Mouse (Mus musculus) kidney, adult 8-10 months (tissue): ENCODE results near the gene Tns1.

Experiments
- DNase-seq, 2 experiments: peaks; one replicate each; pipeline ENCODE4 v3.0.0; 2022

Gene Tns1

DNA sequence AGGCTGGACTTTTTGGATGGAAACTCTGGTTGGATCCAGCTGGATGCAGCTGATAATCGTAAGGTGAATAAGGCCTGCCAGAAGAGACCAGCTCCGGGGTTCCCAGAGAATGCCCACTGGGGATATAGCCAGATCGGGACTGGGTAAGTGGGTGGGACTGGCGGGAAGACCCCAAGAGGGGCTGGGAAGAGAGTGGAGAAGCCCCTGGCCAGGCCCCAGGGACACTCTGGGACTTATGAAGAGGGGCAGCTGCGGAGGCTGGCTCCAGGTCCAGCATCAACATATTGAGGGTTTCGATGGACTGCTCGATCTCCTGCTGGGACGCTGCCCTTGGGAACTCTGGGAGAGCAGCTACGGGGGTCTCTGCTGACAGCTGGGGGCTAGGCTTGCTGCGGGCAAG, 171.7 kb downstream of the Tns1 start:
- no peak for DNase-seq

DNA sequence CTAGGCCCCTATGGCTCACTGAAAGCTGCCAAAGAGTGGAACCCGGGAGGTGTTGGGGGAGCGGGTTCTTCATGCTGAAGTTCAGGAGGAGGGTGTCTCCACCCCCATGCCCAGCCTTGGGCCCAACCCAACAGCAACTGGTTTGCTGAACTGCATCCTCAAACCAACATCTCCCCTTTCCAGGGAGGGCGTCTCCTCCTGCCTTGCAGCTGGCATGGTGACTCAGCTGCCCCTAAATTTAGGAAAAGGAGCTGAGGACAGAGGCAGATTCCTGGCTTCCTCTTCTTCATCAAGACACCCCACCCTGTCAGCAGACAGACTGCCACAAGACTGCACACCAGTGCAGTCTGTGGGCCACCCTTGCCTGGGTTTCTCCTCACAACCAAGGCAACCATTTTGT, 173.1 kb downstream of the Tns1 start:
- no peak for DNase-seq

DNA sequence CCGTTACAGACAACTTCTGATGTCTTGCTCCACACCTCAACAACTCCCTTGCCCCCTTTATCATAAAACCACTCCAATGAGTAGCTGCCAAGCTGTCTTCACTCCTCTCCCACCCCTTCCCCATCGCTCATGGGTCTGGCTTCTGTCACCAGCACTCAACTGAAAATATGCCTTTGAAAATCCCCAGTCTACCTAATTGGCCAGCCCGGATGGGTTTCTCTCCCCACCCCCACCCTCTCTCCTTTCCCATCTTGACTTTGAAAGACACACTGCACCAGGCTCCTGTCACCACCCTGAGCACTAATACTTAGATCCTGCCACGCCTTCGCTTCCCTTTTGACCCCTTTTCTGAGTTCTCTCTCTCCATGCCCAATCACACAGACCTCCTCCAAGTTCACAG, 175.5 kb downstream of the Tns1 start:
- DNase-seq: no peak

- no peak for DNase-seq
These were observed 176.5 kb downstream of the Tns1 start for GRCm38 (mm10) chr1:73947525-73948304.

DNA sequence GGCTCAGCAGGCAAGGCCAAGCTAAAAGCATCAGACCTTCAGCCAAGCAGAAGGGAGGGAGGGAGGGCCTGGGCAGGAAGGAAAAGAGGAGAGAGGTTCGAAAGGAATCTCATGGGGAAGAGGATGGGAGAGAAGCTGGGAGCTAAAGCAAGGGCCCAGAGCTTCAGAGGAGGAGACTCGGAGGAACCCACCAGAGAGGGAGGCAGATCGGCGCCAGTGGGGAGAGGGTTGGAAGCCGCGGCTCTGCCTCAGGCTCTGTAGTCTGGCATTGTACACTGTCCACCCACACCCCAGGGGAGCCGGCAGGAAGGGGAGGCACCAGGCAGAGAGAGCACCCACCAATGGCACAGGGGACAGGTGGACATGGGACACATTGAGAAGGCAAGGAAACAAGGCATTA, 177.5 kb downstream of the Tns1 start:
- DNase-seq: no peak

DNA sequence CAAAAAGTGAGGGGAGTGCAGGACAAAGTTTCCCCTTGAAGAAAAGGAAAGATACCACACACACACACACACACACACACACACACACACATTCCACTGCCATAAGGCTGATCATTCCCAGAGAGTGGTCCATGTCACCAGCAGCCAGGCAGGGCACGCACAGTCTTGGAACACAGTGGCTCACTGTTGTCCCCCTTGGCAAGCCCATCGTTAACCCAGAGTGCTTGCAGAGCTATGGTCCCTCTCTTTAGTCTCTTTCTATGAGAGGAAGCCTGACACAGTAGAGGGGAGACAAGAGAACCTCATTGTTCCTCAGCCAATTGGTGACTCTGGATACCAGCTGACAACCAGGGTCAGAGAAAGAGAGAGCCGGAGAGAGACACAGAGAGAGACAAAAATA, 179.9 kb downstream of the Tns1 start:
- no peak for DNase-seq

GRCm38 (mm10) chr1:73943667-73944289, 180.5 kb downstream of the Tns1 start:
- DNase-seq: no peak

- DNase-seq: no peak
These were observed 181.0 kb downstream of the Tns1 start for GRCm38 (mm10) chr1:73943255-73943654.

DNA sequence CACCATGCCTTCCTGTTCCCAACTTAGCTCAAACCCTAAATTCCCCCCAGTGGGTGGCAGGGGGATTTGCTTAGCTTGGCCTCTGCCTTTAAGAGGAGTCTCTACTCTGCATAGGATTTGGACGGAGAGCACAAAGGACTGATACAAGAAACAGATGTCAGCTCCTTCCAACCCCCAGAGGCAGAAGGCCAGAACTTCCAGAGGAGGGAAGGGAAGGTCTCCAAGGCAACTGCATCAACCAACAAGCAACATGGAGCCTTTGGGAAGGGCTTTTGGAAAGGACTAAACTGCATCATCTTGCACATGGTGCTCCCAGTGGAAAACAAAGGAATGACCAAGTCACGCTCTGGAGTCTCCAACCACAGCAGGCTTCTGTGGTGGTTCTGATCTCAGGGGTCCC, 182.0 kb downstream of the Tns1 start:
- no peak for DNase-seq

GRCm38 (mm10) chr1:73941697-73942096, 182.6 kb downstream of the Tns1 start:
- DNase-seq: no peak

GRCm38 (mm10) chr1:73940491-73941204, 183.6 kb downstream of the Tns1 start:
- no peak for DNase-seq

DNA sequence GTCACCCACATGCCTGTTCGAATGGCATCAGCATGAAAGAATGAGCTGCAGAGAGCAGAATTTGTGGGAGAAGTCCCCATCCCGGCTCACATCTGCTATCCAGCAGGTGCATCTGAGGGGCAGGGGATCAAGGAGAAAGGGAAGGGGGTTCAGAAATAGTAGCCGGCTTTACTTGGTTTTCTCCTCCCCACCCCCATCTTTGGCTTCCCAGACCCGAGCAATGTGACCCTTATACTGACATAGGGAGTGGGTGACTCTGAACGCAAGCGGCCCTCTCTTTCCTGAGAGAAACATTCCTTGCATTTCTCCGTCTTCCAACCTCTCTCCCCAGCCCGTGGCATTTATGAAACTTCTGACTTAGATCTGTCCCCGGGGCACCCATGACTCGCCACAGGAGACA, 185.7 kb downstream of the Tns1 start:
- DNase-seq: no peak

DNA sequence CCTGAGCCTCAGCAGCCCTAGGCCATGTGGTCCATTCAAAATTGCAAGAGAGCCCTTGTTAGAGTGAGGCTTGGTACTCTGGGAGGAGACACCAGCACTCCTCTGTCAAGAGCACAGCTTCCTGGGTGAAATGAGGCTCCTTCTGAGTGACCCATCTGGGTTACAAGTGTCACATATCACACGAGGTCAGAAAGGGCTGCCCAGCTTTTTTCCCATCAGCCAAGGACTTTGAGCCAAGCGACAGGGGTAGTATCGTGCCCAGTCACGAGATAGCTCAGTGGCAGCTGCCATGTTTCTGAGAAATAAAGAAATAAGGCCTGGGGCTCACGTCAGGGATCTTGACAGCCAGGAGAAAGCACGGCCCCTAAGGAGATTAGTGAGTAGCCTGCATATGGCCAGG, 186.4 kb downstream of the Tns1 start:
- DNase-seq: no peak

- peak in 1 of 2 experiments; percentile 58 for DNase-seq
These were observed 187.7 kb downstream of the Tns1 start for GRCm38 (mm10) chr1:73936537-73936936.

DNA sequence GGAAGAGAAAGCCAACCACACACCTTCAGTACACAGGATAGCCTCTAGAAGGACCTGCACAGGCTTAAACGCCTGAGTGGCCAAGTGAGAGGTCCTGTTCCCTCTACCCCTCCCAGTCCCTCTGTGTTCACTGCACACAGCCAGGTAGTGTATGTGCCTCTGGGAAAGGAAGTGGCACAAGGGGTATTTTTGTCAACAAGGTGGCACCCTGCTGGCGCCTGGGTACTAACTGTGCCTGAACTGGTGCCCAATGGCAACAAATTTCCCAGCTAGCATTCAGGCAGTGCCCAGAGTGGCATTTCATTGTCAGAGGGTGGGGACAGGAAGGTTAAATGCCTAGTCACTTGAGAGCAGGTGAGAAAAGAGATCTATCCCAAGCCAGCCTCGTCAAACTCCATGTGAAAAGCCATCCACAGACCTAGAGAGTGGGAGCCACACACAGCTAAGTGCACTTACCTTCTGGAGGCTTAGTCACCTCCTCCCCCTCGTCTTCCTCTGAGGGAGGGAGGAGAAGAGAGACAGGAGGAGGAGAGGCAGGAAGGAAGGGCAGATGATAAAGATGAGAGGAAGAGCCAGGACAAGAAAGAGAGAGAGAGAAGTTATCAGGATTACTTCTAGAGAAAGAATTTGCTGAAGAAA, 188.7 kb downstream of the Tns1 start:
- DNase-seq: peak; percentile 60 to 79

- DNase-seq: no peak
These were observed 191.1 kb downstream of the Tns1 start for GRCm38 (mm10) chr1:73933146-73933490.

- DNase-seq: peak; percentile 82 to 83
These were observed 191.7 kb downstream of the Tns1 start for GRCm38 (mm10) chr1:73932421-73933145.

GRCm38 (mm10) chr1:73931851-73932250, 192.4 kb downstream of the Tns1 start:
- DNase-seq: peak; percentile 75 to 87

DNA sequence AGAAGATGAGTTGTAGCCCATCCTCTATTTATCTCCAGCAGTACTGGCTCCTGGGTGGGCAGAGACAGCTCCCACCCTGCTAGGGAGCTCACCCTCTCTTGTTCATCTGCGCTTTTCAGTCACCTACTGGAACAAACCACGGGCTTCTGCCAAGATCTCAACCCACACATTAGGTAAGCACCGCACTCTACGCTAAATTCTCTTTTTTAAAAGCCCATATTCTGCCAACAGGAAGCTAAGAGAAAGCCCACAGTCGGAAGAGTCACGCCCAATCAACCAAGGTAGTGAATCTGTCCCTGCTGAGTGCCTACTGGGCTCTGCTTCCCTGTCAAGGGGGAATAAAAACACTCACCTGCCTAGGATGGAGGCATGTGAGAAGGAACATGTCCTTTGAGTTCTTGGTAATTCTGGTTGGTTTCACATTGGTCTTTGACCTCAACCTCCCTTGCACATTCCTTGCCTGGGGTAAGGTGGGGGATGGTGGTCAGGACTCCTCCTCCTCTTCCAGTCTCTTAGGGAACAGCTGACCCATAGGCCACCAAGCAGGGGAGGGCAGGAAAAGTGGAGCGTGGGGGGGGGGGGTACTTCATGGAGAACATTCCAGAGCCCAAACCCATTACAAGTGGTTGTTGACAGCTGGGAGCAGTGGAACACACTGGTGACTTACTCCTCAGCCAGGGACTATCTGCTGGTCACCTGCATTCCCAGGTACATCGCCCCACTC, 193.7 kb downstream of the Tns1 start:
- peak; percentile 90 to 95 for DNase-seq

GRCm38 (mm10) chr1:73929952-73930329, 194.3 kb downstream of the Tns1 start:
- DNase-seq: peak; percentile 59 to 65

- peak; percentile 77 to 81 for DNase-seq
These were observed 194.9 kb downstream of the Tns1 start for GRCm38 (mm10) chr1:73929211-73929951.
